Mouse (Mus musculus): ENCODE results near the gene Atp6v0b.

Atp6v0b gene

GRCm38 (mm10) chr4:117834845-117835530 is 52.1 kb downstream of the Atp6v0b start:
- peak; percentile 88 for DNase-seq

DNA sequence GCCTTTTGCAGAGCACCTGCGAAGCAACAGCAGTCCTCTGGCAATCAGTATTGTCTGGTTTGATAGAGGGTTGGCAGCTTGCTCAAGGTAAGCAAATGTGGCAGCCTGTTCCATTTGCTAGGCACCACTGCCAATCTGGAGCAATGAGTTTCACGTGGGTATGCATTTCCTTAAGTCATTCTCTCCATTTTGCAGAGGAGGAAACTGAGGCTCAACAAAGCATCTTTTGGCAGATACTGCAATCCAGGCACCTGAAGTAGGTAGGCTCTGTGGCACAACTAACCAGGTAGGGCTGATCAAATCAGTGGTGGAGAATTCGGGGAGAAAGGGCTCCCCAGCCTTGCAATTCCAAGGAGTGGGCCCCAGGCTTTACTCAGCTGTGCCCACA is 52.7 kb downstream of the Atp6v0b start, which contains the start of gene Slc6a9:
TSS of gene Slc6a9 (plus strand) at position 50 of the 388 bp plus-strand sequence.
- DNase-seq = no peak
